Mouse (Mus musculus): Measurements from ENCODE around the gene Grwd1. TPM values are rescaled to one million over a fixed set of nuclear protein-coding genes. Genes with fewer than 3 reads are reported as not detected.

Grwd1 gene
- polyA plus RNA-seq, 1 experiment from 2014 or later, result 127 TPM

DNA sequence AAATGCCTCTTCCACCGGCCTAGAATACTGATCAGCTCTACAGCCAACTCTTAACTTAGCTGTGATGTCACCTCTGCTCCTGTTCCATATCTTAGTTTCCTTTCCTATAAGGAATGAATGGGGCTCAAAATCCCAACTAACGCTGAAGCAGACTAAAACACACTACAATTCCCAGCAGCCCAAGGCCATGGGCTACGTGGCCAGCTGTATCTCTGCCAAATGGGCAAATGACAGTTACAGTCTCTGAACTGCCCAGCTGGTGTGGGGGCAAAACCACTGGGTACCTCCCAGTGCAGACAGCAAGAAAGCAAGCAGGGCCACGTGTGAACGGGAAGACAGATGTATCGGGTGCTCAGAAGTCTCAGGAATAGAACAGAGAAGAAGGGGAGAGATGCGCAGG lies 4.1 kb downstream of the Grwd1 start:
- no peak for DNase-seq (ENCODE audit: low spot score)
- H3K27me3 ChIP-seq (replicated peaks; ENCODE audit: low read depth, poor library complexity, severe bottlenecking), result peaks cover 7% of the 10 kb centered on the region
- no peak overlapping the region for H3K27ac ChIP-seq (replicated peaks)
- H3K36me3 ChIP-seq (replicated peaks), result peaks cover 83% of the 10 kb centered on the region
- no peak overlapping the region for H3K4me3 ChIP-seq
- peaks cover 18% of the 10 kb centered on the region for H3K4me1 ChIP-seq
- 91% methylated on average over 7 of the region's 7 CpGs for WGBS
- H3K9me3 ChIP-seq, result no peaks in the 10 kb centered on the region

- H3K4me1 ChIP-seq, result peaks cover 11% of the 10 kb centered on the region
- 73% methylated on average over 7 of the region's 7 CpGs for WGBS
- peaks cover 86% of the 10 kb centered on the region for H3K36me3 ChIP-seq (replicated peaks)
Measured at GRCm38 (mm10) chr7:45824598-45824997, 6.1 kb downstream of the Grwd1 start, which contains the start of gene Kcnj14. Gene Kcnj14, minus strand, starts transcription at chr7:45824782.

DNA sequence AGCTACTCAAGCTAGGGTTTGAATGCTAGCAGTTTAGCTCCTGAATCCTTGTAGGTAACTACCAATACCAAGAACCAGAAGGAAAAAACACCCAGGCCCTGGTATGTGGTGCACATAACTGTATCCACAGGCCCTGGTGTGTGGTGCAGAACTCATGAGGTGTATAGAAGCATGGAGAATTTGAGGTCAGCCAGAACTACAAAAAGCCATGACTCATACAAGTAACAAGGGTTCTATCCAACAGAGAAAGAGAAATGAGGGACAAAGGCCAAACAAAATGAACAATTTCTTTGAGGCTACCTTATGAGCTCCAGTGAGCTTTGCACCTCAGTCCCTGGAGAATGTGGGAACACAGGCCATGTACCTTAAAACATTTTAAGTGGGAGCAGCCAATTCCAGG lies 9.8 kb downstream of the Grwd1 start:
- no peak for DNase-seq (ENCODE audit: low spot score)
- Histone ChIP-seq H3K27ac (replicated peaks) (no peak overlapping the region), H3K9me3 (no peaks in the 10 kb centered on the region)

More at GRCm38 (mm10) chr7:45824598-45824997, 6.1 kb downstream of the Grwd1 start, which contains the start of gene Kcnj14:
- DNase-seq (ENCODE audit: low spot score), result no peak
- Histone ChIP-seq H3K27ac (replicated peaks) (no peak within 1 kb of the TSS), H3K9me3 (no peaks in the 10 kb centered on the region), H3K4me3 (no peak within 1 kb of the TSS), H3K27me3 (replicated peaks; ENCODE audit: low read depth, poor library complexity, severe bottlenecking) (peaks cover 14% of the 10 kb centered on the region)

DNA sequence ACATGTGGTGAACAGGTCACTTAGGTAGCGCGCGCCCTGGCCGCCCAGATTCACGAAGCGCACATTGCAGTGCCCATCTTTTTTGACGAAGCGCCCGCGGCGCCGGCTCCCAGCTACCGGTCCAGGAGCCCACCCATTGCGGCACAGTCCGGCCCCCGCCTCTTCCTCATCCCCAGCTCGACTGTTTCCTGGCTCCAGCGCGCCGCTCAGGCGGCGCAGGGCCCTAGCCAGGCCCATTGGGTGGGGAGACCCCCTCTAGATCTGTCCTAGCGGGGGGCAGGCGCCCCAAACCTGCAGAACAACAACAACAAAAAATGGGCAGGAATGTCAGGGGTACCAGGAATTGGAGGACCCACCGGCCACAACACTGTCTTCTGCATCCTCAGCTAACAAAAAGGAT lies 10.9 kb downstream of the Grwd1 start:
- peaks cover 29% of the 10 kb centered on the region for H3K27me3 ChIP-seq (replicated peaks; ENCODE audit: low read depth, poor library complexity, severe bottlenecking)
- H3K4me3 ChIP-seq, result peak overlapping the region; percentile 46
- H3K36me3 ChIP-seq (replicated peaks), result peaks cover 39% of the 10 kb centered on the region
- WGBS, result 9% methylated on average over 25 of the region's 25 CpGs
- no peak overlapping the region for H3K27ac ChIP-seq (replicated peaks)
- no peak for DNase-seq (ENCODE audit: low spot score)
- peaks cover 23% of the 10 kb centered on the region for H3K4me1 ChIP-seq
- no peaks in the 10 kb centered on the region for H3K9me3 ChIP-seq

More for the DNA sequence above, 9.8 kb downstream of the Grwd1 start:
- Histone ChIP-seq H3K4me3 (no peak overlapping the region), H3K4me1 (peaks cover 13% of the 10 kb centered on the region), H3K27me3 (replicated peaks; ENCODE audit: low read depth, poor library complexity, severe bottlenecking) (peaks cover 29% of the 10 kb centered on the region), H3K36me3 (replicated peaks) (peaks cover 49% of the 10 kb centered on the region)

- 48% methylated on average over 2 of the region's 2 CpGs for WGBS
- DNase-seq (ENCODE audit: low spot score), result no peak
- no peaks in the 10 kb centered on the region for H3K9me3 ChIP-seq
- peaks cover 43% of the 10 kb centered on the region for H3K4me1 ChIP-seq
- H3K4me3 ChIP-seq, result peak overlapping the region; percentile 98; the same call in 1 of the 2 replicates
- H3K27ac ChIP-seq (replicated peaks), result peak overlapping the region; percentile 100
- peaks cover 23% of the 10 kb centered on the region for H3K36me3 ChIP-seq (replicated peaks)
- H3K27me3 ChIP-seq (replicated peaks; ENCODE audit: low read depth, poor library complexity, severe bottlenecking), result peaks cover 29% of the 10 kb centered on the region
Measured at GRCm38 (mm10) chr7:45815984-45816351, 14.8 kb downstream of the Grwd1 start.

DNA sequence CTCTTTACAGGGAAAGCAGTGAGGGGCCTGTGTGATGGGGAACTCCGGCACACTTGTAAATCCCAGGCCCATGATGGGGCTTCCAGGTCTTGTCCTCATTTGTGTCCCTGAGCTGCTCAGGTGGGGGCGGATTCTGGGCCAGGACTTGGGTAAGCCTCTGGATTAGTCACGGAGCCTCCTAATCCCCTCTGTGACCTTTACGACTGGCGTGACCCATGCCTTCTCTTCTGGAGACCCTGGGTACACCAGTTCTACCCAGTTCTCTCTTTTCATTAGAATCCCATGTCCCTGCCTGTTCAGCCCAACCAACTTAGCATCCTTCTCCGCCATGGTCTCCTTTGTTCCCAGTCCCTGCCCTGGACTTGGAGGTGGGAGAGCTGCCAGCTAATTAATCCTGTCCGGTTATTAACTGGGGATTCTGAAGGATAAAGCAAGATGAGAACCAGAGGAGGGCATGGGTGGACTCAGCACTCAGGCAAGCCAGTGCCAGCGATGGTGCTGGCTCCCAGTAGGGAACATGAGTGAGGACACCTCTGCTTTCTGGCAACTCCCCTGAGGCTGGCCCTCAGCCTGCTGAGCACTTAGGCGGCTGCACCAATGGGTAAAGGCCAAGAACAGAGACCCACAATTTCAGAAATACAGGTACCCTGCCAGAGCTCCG lies 15.3 kb downstream of the Grwd1 start:
- H3K9me3 ChIP-seq, result no peaks in the 10 kb centered on the region
- peak overlapping the region; percentile 98 for H3K4me3 ChIP-seq
- 39% methylated on average over 10 of the region's 10 CpGs for WGBS
- peaks cover 26% of the 10 kb centered on the region for H3K36me3 ChIP-seq (replicated peaks)
- peaks cover 24% of the 10 kb centered on the region for H3K27me3 ChIP-seq (replicated peaks; ENCODE audit: low read depth, poor library complexity, severe bottlenecking)
- peaks cover 43% of the 10 kb centered on the region for H3K4me1 ChIP-seq
- DNase-seq (ENCODE audit: low spot score), result no peak
- peak overlapping the region; percentile 100 for H3K27ac ChIP-seq (replicated peaks)

DNA sequence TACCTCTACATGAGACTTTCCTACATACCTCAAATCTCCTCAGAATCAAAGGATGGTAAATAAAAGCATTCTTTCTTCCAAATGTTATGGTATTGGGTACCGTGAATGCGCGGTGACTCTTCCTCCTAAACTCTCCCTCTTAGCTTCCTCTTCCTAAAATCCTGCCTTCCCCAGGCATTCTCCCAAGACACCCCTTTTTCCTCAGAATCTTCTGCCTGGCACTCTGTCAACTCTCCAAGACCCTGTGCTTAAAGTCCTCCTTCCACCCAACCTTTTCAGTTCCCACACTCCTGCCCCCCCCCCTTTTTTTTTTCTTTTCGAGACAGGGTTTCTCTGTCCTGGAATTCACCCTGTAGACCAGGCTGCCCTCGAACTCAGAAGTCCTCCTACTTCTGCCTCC lies 15.9 kb downstream of the Grwd1 start:
- Histone ChIP-seq H3K9me3 (no peaks in the 10 kb centered on the region), H3K27ac (replicated peaks) (peak overlapping the region; percentile 100), H3K4me1 (peaks cover 41% of the 10 kb centered on the region), H3K36me3 (replicated peaks) (peaks cover 32% of the 10 kb centered on the region), H3K4me3 (peak overlapping the region; percentile 98), H3K27me3 (replicated peaks; ENCODE audit: low read depth, poor library complexity, severe bottlenecking) (peaks cover 17% of the 10 kb centered on the region)
- DNase-seq (ENCODE audit: low spot score), result no peak
- 3% methylated on average over 5 of the region's 5 CpGs for WGBS

GRCm38 (mm10) chr7:45813787-45814779 lies 16.7 kb downstream of the Grwd1 start, which contains the start of gene Cyth2:
Gene Cyth2, minus strand, starts transcription at chr7:45814581.
- under 1% methylated on average over 92 of the region's 92 CpGs for WGBS
- H3K36me3 ChIP-seq (replicated peaks), result peaks cover 39% of the 10 kb centered on the region
- H3K9me3 ChIP-seq, result no peaks in the 10 kb centered on the region
- peak within 1 kb of the TSS; percentile 100 for H3K27ac ChIP-seq (replicated peaks)
- H3K4me1 ChIP-seq, result peaks cover 36% of the 10 kb centered on the region
- peak within 1 kb of the TSS; percentile 98 for H3K4me3 ChIP-seq
- peak; percentile 100 for DNase-seq (ENCODE audit: low spot score)
- peaks cover 11% of the 10 kb centered on the region for H3K27me3 ChIP-seq (replicated peaks; ENCODE audit: low read depth, poor library complexity, severe bottlenecking)

DNA sequence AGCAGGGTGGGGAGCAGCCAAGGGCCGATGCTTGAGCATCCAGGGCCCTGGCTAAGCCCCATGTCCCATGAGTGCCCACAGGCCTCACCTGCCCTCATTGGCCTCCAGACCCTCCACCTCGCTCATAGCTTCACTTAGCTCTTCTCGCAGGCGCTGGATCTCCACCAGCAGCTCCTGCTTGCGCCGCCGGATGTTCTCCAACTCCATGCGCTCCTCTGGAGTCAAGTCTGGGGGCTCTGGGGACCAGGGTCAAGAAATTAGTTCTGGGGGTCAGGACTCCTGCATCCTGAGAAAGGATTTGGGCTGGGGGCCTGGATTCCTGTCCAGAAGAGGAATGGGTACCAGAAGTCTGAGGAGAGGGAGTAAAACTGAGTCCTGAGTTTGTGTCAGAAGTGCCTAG lies 17.8 kb downstream of the Grwd1 start:
- DNase-seq (ENCODE audit: low spot score), result no peak
- 86% methylated on average over 8 of the region's 8 CpGs for WGBS
- Histone ChIP-seq H3K9me3 (no peaks in the 10 kb centered on the region), H3K36me3 (replicated peaks) (peaks cover 51% of the 10 kb centered on the region), H3K4me3 (peak overlapping the region; percentile 98), H3K27me3 (replicated peaks; ENCODE audit: low read depth, poor library complexity, severe bottlenecking) (no peaks in the 10 kb centered on the region), H3K27ac (replicated peaks) (peak overlapping the region; percentile 100), H3K4me1 (peaks cover 41% of the 10 kb centered on the region)

DNA sequence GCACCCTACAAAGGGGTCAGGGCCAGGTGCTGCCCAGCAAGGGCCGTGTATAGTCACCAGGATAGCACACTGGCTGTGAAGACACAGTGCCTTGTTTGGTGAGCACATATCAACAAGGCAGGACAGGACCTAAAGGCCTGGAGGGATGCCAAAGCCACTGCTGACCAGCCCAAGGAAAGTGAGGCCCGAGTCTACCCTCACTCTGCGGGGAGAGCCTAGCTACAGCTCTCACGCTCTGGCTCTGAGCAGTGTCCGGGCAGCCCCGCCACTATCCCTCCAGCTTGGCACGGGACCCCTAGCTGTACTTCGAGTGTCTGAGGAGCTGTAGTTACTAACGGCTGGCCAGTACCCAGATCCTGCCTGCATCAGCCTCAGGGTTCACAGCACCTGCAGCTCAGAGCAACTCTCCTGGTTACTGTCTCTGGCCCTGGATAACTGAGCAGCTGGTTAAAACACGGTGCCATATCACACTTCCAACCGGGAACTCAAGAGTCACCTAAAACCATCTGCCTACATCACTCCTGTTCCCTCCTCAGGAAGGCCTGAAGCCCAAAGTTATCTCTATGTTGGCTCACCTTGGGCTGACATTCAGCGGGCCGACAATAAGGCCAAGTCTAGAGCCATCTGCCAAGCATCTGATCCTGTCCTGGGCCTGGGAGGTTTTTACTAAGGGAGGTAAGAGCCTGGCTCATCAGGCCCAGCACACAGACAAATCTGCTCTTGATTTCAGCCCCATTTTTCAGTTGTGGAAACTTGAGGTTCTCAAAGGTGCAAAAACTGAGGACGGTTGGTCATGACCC lies 21.3 kb downstream of the Grwd1 start:
- Histone ChIP-seq H3K27me3 (replicated peaks; ENCODE audit: low read depth, poor library complexity, severe bottlenecking) (no peaks in the 10 kb centered on the region), H3K36me3 (replicated peaks) (peaks cover 74% of the 10 kb centered on the region)

DNA sequence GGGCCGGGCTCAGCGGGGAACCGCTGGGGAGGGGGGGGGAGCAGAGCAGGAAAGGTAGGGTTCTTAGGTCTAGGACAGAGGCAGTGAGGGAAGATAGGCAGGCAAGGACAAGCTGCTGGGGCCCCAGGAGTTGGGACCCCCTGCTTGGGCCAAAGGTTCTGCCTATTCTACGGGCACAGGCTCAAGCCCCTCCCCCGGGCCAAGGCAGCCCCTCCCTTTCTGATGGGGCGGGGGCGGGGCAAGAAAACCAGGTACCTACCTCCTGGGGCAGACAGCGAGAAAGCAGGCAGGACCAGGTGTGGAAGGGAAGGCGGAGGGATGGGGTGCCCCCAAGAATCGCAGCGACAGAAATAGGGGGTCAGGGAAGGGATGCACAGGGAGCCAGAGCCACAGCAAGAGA lies 22.3 kb downstream of the Grwd1 start:
- DNase-seq (ENCODE audit: low spot score), result no peak
- no peak overlapping the region for H3K27ac ChIP-seq (replicated peaks)
- H3K9me3 ChIP-seq, result no peaks in the 10 kb centered on the region
- peaks cover 83% of the 10 kb centered on the region for H3K36me3 ChIP-seq (replicated peaks)
- H3K27me3 ChIP-seq (replicated peaks; ENCODE audit: low read depth, poor library complexity, severe bottlenecking), result no peaks in the 10 kb centered on the region
- peaks cover 32% of the 10 kb centered on the region for H3K4me1 ChIP-seq
- H3K4me3 ChIP-seq, result peak overlapping the region; percentile 0; the same call in 1 of the 2 replicates
- 52% methylated on average over 11 of the region's 11 CpGs for WGBS

More for the DNA sequence above, 21.3 kb downstream of the Grwd1 start:
- no peaks in the 10 kb centered on the region for H3K9me3 ChIP-seq
- H3K4me3 ChIP-seq, result no peak overlapping the region
- DNase-seq (ENCODE audit: low spot score), result no peak
- H3K4me1 ChIP-seq, result peaks cover 32% of the 10 kb centered on the region
- no peak overlapping the region for H3K27ac ChIP-seq (replicated peaks)
- 90% methylated on average over 14 of the region's 14 CpGs for WGBS

DNA sequence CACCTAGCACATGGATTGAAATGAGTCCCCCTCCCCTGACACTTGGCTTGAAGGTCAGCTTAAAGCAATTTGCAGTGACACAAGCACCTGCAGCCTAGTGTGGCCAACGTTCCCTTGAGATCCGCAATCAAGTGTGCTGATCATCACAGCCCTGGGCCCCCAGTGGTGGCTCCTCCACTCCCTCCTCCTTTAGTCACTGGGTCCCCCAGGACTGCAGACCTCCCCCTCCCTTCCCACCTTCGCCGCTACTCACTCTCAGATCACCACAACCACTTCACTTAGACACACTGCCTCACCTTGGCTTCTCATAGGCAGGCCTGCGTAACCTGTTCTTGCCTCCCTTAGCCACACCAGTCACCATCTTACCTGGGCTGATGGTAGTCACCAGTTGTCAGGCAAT lies 24.8 kb downstream of the Grwd1 start:
- Histone ChIP-seq H3K4me1 (peaks cover 19% of the 10 kb centered on the region), H3K27me3 (replicated peaks; ENCODE audit: low read depth, poor library complexity, severe bottlenecking) (peaks cover 1% of the 10 kb centered on the region), H3K9me3 (no peaks in the 10 kb centered on the region), H3K36me3 (replicated peaks) (peaks cover 84% of the 10 kb centered on the region), H3K4me3 (no peak overlapping the region), H3K27ac (replicated peaks) (no peak overlapping the region)
- 63% methylated on average over 5 of the region's 5 CpGs for WGBS
- DNase-seq (ENCODE audit: low spot score), result no peak

Data from embryonic facial prominence, embryonic 10.5 days (tissue).